Mouse (Mus musculus) kidney, adult 2 months (tissue): Measurements from ENCODE around the gene Lce1j. TPM values are rescaled to one million over a fixed set of nuclear protein-coding genes. Genes with fewer than 3 reads are reported as not detected.

Experiments
- DNase-seq: peaks from one replicate; pipeline ENCODE4 v3.0.0; 2021
- H3K27ac ChIP-seq: fragments of 200-500 bp; 2 replicates; pipeline ENCODE4 v1.5.1; 2012; ENCODE audit warnings: low read depth, low read length, control low read depth, inconsistent platforms; ENCODE audit not compliant: insufficient read depth
- H3K27me3 ChIP-seq: fragments of 200-500 bp; replicated peaks from 2 replicates; pipeline ENCODE4 v1.6.1; 2012; ENCODE audit warnings: mild to moderate bottlenecking, moderate library complexity, low read length, inconsistent platforms; ENCODE audit not compliant: control insufficient read depth, insufficient read depth
- H3K36me3 ChIP-seq: fragments of 200-500 bp; 2 replicates; pipeline ENCODE4 v1.6.1; 2012; ENCODE audit warnings: mild to moderate bottlenecking, moderate library complexity, low read length, inconsistent platforms; ENCODE audit not compliant: control insufficient read depth, insufficient read depth
- H3K4me1 ChIP-seq: fragments of 200-500 bp; 2 replicates; pipeline ENCODE4 v1.6.1; 2011; ENCODE audit warnings: low read length; ENCODE audit not compliant: control insufficient read depth, insufficient read depth
- H3K4me3 ChIP-seq: fragments of 200-500 bp; 2 replicates; pipeline ENCODE4 v1.5.1; 2011; ENCODE audit warnings: mild to moderate bottlenecking, low read depth, low read length, control low read depth; ENCODE audit not compliant: insufficient read depth
- CTCF ChIP-seq: fragments of 200-500 bp; conservative IDR thresholded peaks from 2 replicates; pipeline ENCODE4 v1.5.1; 2011; ENCODE audit warnings: low read depth, mild to moderate bottlenecking, control low read depth, low read length, moderate library complexity, mixed read lengths; ENCODE audit not compliant: insufficient read depth, insufficient read length
- POLR2A ChIP-seq: fragments of 200-500 bp; IDR thresholded peaks from one replicate; pipeline ENCODE4 v1.6.1; 2011; ENCODE audit warnings: low read depth, low read length, control low read depth
- WGBS: fragments of 180-500 bp; shearing (Covaris S2); methylation state at CpG from one replicate; pipeline ENCODE4 v1.1.7; 2018; 5-methylcytosine and 5-hydroxymethylcytosine counted together
- polyA plus RNA-seq: library from polyadenylated mRNA; depleted of rRNA; stranded (reverse); fragments of >200 nt; gene quantifications from 2 replicates; pipeline ENCODE4 v1.2.3, GENCODE M21; 2012; rRNA removed

Gene Lce1j
- polyA plus RNA-seq, 1 experiment, result not detected

DNA sequence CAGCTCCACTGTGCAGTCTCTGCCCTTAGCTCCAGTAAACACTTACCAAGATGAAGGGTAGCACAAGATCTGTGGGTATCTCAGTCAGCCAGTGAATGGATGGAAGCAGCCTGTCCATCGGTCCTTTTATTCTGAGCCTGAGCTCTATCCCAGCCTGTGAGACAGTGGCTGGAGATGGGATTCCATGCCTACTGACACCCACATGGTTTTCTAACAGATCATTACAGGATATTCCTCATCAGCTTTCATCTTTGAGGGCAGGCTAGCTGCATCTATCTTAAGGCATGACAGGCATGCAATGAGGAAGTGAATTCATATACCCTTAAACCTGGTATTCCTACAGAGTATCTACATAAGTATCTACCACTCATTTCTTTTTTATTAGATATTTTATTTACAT is 25.3 kb downstream of the Lce1j start, which contains the start of gene Lce1h:
Gene Lce1h (minus strand): TSS at position 101 of the 400 bp plus-strand sequence.
- TF ChIP-seq CTCF, result no peak
- Histone ChIP-seq H3K4me3 (no peak within 1 kb of the TSS), H3K27me3 (no peaks in the 10 kb centered on the region), H3K4me1 (no peaks in the 10 kb centered on the region), H3K27ac (no peak within 1 kb of the TSS), H3K36me3 (no peaks in the 10 kb centered on the region)
- WGBS, result 97% methylated on average over 1 of the region's 1 CpGs
- DNase-seq, result no peak

DNA sequence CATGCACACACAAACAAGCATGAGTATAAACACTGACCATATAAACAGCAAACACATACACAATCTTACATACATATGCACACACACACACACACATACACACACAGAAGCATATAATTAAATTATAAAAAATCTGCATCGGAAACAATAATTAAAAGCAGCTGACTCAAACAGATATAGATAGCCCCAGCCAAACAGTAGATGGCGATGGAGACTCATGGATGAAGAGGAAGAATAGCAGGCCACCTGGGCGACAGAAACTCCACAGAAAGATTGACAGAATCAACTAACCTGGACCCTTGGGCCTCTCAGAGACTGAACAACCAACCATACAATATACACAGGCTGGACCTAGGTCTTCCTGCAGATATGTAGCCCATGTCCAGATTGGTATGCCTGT is 37.1 kb downstream of the Lce1j start:
- WGBS, result 34% methylated on average over 3 of the region's 3 CpGs
- no peak overlapping the region for H3K27ac ChIP-seq
- H3K4me1 ChIP-seq, result no peaks in the 10 kb centered on the region
- H3K27me3 ChIP-seq, result no peaks in the 10 kb centered on the region
- no peak for DNase-seq
- no peak for TF ChIP-seq CTCF
- no peak for TF ChIP-seq POLR2A
- H3K36me3 ChIP-seq, result no peaks in the 10 kb centered on the region
- H3K4me3 ChIP-seq, result no peak overlapping the region

DNA sequence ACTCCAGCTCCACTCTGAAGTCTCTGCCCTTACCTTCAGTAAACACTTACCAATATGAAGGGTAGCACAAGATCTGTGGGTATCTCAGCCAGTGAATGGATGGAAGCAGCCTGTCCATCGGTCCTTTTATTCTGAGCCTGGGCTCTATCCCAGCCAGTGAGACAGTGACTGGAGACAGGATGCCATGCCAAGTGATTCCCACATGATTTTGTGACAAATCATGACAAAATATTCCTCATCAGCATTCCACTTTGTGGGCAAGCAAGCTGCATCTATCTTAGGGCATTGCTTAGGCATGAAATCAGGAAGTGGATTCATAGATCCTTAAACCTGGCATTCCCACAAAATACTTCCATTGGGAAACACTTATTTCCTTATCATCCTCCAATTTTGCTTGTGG is 38.1 kb downstream of the Lce1j start, which contains the start of gene Lce1g:
Gene Lce1g (minus strand): TSS at position 101 of the 400 bp plus-strand sequence.
- TF ChIP-seq CTCF (no peak), POLR2A (no peak)
- H3K27ac ChIP-seq, result no peak within 1 kb of the TSS
- no peaks in the 10 kb centered on the region for H3K36me3 ChIP-seq
- no peak within 1 kb of the TSS for H3K4me3 ChIP-seq
- H3K4me1 ChIP-seq, result no peaks in the 10 kb centered on the region
- WGBS, result 89% methylated on average over 1 of the region's 1 CpGs
- no peaks in the 10 kb centered on the region for H3K27me3 ChIP-seq
- DNase-seq, result no peak

DNA sequence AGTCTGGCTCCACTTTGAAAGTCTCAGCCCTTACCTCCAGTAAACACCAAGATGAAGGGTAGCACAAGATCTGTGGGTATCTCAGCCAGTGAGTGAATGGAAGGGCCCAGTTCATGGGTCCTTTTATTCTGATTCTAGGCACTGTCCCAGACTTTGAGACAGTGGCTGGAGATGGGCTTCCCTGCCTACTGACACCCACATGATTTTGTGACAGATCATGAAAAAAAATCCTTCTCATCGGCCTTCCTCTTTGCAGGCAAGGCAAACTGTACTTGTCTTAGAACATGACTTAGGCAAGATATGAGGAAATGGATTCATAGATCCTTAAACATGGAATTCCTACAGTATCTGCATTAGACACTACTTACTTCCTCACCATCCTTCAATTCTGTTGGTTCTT is 51.3 kb downstream of the Lce1j start, which contains the start of gene Gm38119:
Gene Gm38119 (minus strand): TSS at position 101 of the 400 bp plus-strand sequence.
- Histone ChIP-seq H3K4me1 (no peaks in the 10 kb centered on the region), H3K4me3 (no peak within 1 kb of the TSS), H3K27me3 (no peaks in the 10 kb centered on the region), H3K36me3 (no peaks in the 10 kb centered on the region), H3K27ac (no peak within 1 kb of the TSS)
- no peak for DNase-seq
- no peak for TF ChIP-seq CTCF
- TF ChIP-seq POLR2A, result no peak
- 60% methylated on average over 1 of the region's 1 CpGs for WGBS

Other genes starting within 250 kb of the Lce1j start
- 0.08 and 0.14 TPM in 2 replicates for gene Ivl, start 216.8 kb downstream of the Lce1j start, polyA plus RNA-seq
- 3.3 and 3.5 TPM in 2 replicates for gene Smcp, start 201.5 kb downstream of the Lce1j start, polyA plus RNA-seq
- not detected in 2 replicates for gene 2210017I01Rik, start 183.0 kb downstream of the Lce1j start, polyA plus RNA-seq
- gene Lce6a, start 168.9 kb downstream of the Lce1j start, polyA plus RNA-seq, result not detected in 2 replicates
- not detected in 2 replicates for gene Lce1a1, start 142.2 kb downstream of the Lce1j start, polyA plus RNA-seq
- not detected in 2 replicates for gene Lce1b, start 133.6 kb downstream of the Lce1j start, polyA plus RNA-seq
- gene Lce1a2, start 120.2 kb downstream of the Lce1j start, polyA plus RNA-seq, result not detected in 2 replicates
- not detected in 2 replicates for gene Lce1c, start 111.3 kb downstream of the Lce1j start, polyA plus RNA-seq
- not detected in 2 replicates for gene Lce1d, start 103.3 kb downstream of the Lce1j start, polyA plus RNA-seq
- gene Lce1e, start 81.4 kb downstream of the Lce1j start, polyA plus RNA-seq, result not detected in 2 replicates
- not detected in 2 replicates for gene Lce1f, start 70.2 kb downstream of the Lce1j start, polyA plus RNA-seq
- not detected in 2 replicates for gene Gm38119, start 51.4 kb downstream of the Lce1j start, polyA plus RNA-seq
- not detected in 2 replicates for gene Lce1g, start 38.2 kb downstream of the Lce1j start, polyA plus RNA-seq
- not detected in 2 replicates for gene Lce1h, start 25.4 kb downstream of the Lce1j start, polyA plus RNA-seq
- gene Lce1i, start 11.6 kb downstream of the Lce1j start, polyA plus RNA-seq, result not detected in 2 replicates
- not detected in 2 replicates for gene Lce1k, start 17.4 kb upstream of the Lce1j start, polyA plus RNA-seq
- not detected in 2 replicates for gene Kprp, start 36.7 kb upstream of the Lce1j start, polyA plus RNA-seq
- not detected in 2 replicates for gene Lce1l, start 60.8 kb upstream of the Lce1j start, polyA plus RNA-seq
- not detected in 2 replicates for gene 2310050C09Rik, start 79.7 kb upstream of the Lce1j start, polyA plus RNA-seq
- not detected in 2 replicates for gene Lce3a, start 135.7 kb upstream of the Lce1j start, polyA plus RNA-seq
- not detected in 2 replicates for gene Lce3b, start 142.5 kb upstream of the Lce1j start, polyA plus RNA-seq
- gene Lce3c, start 154.0 kb upstream of the Lce1j start, polyA plus RNA-seq, result not detected in 2 replicates
- not detected in 2 replicates for gene Lce3d, start 166.9 kb upstream of the Lce1j start, polyA plus RNA-seq
- gene Lce3e, start 176.5 kb upstream of the Lce1j start, polyA plus RNA-seq, result not detected in 2 replicates
- not detected in 2 replicates for gene Lce3f, start 201.7 kb upstream of the Lce1j start, polyA plus RNA-seq
- not detected in 2 replicates for gene Crct1, start 225.2 kb upstream of the Lce1j start, polyA plus RNA-seq
- not detected in 2 replicates for gene Lce1m, start 228.5 kb upstream of the Lce1j start, polyA plus RNA-seq